Mouse (Mus musculus): ENCODE results near the gene Tnrc18. TPM values are rescaled to one million over a fixed set of nuclear protein-coding genes. Genes with fewer than 3 reads are reported as not detected.

Gene Tnrc18
- polyA plus RNA-seq, 1 experiment from 2014 or later = 18.6 TPM

GRCm38 (mm10) chr5:142814711-142815420, 2.6 kb downstream of the Tnrc18 start:
- H3K4me2 ChIP-seq = peak overlapping the region; percentile 92
- H3K4me3 ChIP-seq = peak overlapping the region; percentile 94
- H3K27ac ChIP-seq (replicated peaks) = peak overlapping the region; percentile 100
- H3K27me3 ChIP-seq (replicated peaks) = no peaks in the 10 kb centered on the region
- H3K9me3 ChIP-seq = no peaks in the 10 kb centered on the region
- no peak for ATAC-seq (ENCODE audit: extremely low read depth, insufficient number of reproducible peaks, low FRiP score, low TSS enrichment)
- peaks cover 14% of the 10 kb centered on the region; the same call in 1 of the 2 replicates for H3K36me3 ChIP-seq
- peak overlapping the region; percentile 100 for H3K9ac ChIP-seq
- H3K4me1 ChIP-seq = peaks cover 40% of the 10 kb centered on the region
- WGBS = 1% methylated on average over 62 of the region's 62 CpGs

GRCm38 (mm10) chr5:142814161-142814651, 3.3 kb downstream of the Tnrc18 start:
- H3K4me3 ChIP-seq = peak overlapping the region; percentile 94
- under 1% methylated on average over 22 of the region's 22 CpGs for WGBS
- peak overlapping the region; percentile 100 for H3K27ac ChIP-seq (replicated peaks)
- no peak for ATAC-seq (ENCODE audit: extremely low read depth, insufficient number of reproducible peaks, low FRiP score, low TSS enrichment)
- no peaks in the 10 kb centered on the region for H3K27me3 ChIP-seq (replicated peaks)
- peaks cover 21% of the 10 kb centered on the region for H3K36me3 ChIP-seq
- no peaks in the 10 kb centered on the region for H3K9me3 ChIP-seq
- peak overlapping the region; percentile 92 for H3K4me2 ChIP-seq
- H3K4me1 ChIP-seq = peaks cover 46% of the 10 kb centered on the region
- H3K9ac ChIP-seq = peak overlapping the region; percentile 100

- WGBS = 1% methylated on average over 23 of the region's 23 CpGs
- H3K9me3 ChIP-seq = no peaks in the 10 kb centered on the region
- no peaks in the 10 kb centered on the region for H3K27me3 ChIP-seq (replicated peaks)
- H3K36me3 ChIP-seq = peaks cover 25% of the 10 kb centered on the region
- peak overlapping the region; percentile 100 for H3K9ac ChIP-seq
- no peak for ATAC-seq (ENCODE audit: extremely low read depth, insufficient number of reproducible peaks, low FRiP score, low TSS enrichment)
- H3K4me2 ChIP-seq = peak overlapping the region; percentile 92
- peak overlapping the region; percentile 100 for H3K27ac ChIP-seq (replicated peaks)
- H3K4me3 ChIP-seq = peak overlapping the region; percentile 94
- H3K4me1 ChIP-seq = peaks cover 49% of the 10 kb centered on the region
Measured at GRCm38 (mm10) chr5:142813722-142814111, 3.7 kb downstream of the Tnrc18 start.

- Histone ChIP-seq H3K4me1 (peaks cover 49% of the 10 kb centered on the region), H3K36me3 (peaks cover 29% of the 10 kb centered on the region), H3K4me3 (peak overlapping the region; percentile 94), H3K9me3 (no peaks in the 10 kb centered on the region), H3K4me2 (peak overlapping the region; percentile 92), H3K9ac (peak overlapping the region; percentile 100), H3K27me3 (replicated peaks) (no peaks in the 10 kb centered on the region), H3K27ac (replicated peaks) (peak overlapping the region; percentile 100)
- 6% methylated on average over 18 of the region's 18 CpGs for WGBS
- ATAC-seq (ENCODE audit: extremely low read depth, insufficient number of reproducible peaks, low FRiP score, low TSS enrichment) = no peak
Measured at GRCm38 (mm10) chr5:142812976-142813721, 4.3 kb downstream of the Tnrc18 start.

- WGBS = 15% methylated on average over 8 of the region's 8 CpGs
- no peak for ATAC-seq (ENCODE audit: extremely low read depth, insufficient number of reproducible peaks, low FRiP score, low TSS enrichment)
Measured at GRCm38 (mm10) chr5:142812621-142812975, 4.9 kb downstream of the Tnrc18 start.

GRCm38 (mm10) chr5:142811870-142812443, 5.5 kb downstream of the Tnrc18 start:
- peak overlapping the region; percentile 92 for H3K4me2 ChIP-seq
- 42% methylated on average over 8 of the region's 8 CpGs for WGBS
- H3K36me3 ChIP-seq = peaks cover 40% of the 10 kb centered on the region
- no peaks in the 10 kb centered on the region for H3K27me3 ChIP-seq (replicated peaks)
- peak overlapping the region; percentile 100 for H3K9ac ChIP-seq
- ATAC-seq (ENCODE audit: extremely low read depth, insufficient number of reproducible peaks, low FRiP score, low TSS enrichment) = no peak
- H3K9me3 ChIP-seq = no peaks in the 10 kb centered on the region
- peak overlapping the region; percentile 94; the same call in 1 of the 2 replicates for H3K4me3 ChIP-seq
- no peak overlapping the region for H3K27ac ChIP-seq (replicated peaks)
- peaks cover 54% of the 10 kb centered on the region for H3K4me1 ChIP-seq

More at GRCm38 (mm10) chr5:142812621-142812975, 4.9 kb downstream of the Tnrc18 start:
- H3K9ac ChIP-seq = peak overlapping the region; percentile 100
- no peaks in the 10 kb centered on the region for H3K9me3 ChIP-seq
- H3K36me3 ChIP-seq = peaks cover 34% of the 10 kb centered on the region
- peak overlapping the region; percentile 94 for H3K4me3 ChIP-seq
- H3K27me3 ChIP-seq (replicated peaks) = no peaks in the 10 kb centered on the region
- H3K27ac ChIP-seq (replicated peaks) = peak overlapping the region; percentile 100
- peak overlapping the region; percentile 92 for H3K4me2 ChIP-seq
- H3K4me1 ChIP-seq = peaks cover 54% of the 10 kb centered on the region

GRCm38 (mm10) chr5:142810710-142811599, 6.5 kb downstream of the Tnrc18 start:
- peak overlapping the region; percentile 100 for H3K9ac ChIP-seq

GRCm38 (mm10) chr5:142807661-142808060, 9.8 kb downstream of the Tnrc18 start:
- no peak overlapping the region for H3K4me2 ChIP-seq
- ATAC-seq (ENCODE audit: extremely low read depth, insufficient number of reproducible peaks, low FRiP score, low TSS enrichment) = no peak
- peaks cover 69% of the 10 kb centered on the region for H3K4me1 ChIP-seq
- H3K9me3 ChIP-seq = no peaks in the 10 kb centered on the region
- H3K36me3 ChIP-seq = peaks cover 58% of the 10 kb centered on the region
- WGBS = 59% methylated on average over 7 of the region's 7 CpGs
- H3K4me3 ChIP-seq = no peak overlapping the region
- H3K27me3 ChIP-seq (replicated peaks) = no peaks in the 10 kb centered on the region
- H3K27ac ChIP-seq (replicated peaks) = no peak overlapping the region
- no peak overlapping the region for H3K9ac ChIP-seq

More at GRCm38 (mm10) chr5:142810710-142811599, 6.5 kb downstream of the Tnrc18 start:
- Histone ChIP-seq H3K27me3 (replicated peaks) (no peaks in the 10 kb centered on the region), H3K27ac (replicated peaks) (peak overlapping the region; percentile 66), H3K4me3 (peak overlapping the region; percentile 13), H3K36me3 (peaks cover 48% of the 10 kb centered on the region), H3K4me2 (peak overlapping the region; percentile 92), H3K9me3 (no peaks in the 10 kb centered on the region), H3K4me1 (peaks cover 54% of the 10 kb centered on the region)
- 32% methylated on average over 20 of the region's 20 CpGs for WGBS
- no peak for ATAC-seq (ENCODE audit: extremely low read depth, insufficient number of reproducible peaks, low FRiP score, low TSS enrichment)

- H3K4me1 ChIP-seq = peaks cover 70% of the 10 kb centered on the region
- H3K27me3 ChIP-seq (replicated peaks) = no peaks in the 10 kb centered on the region
- no peak for ATAC-seq (ENCODE audit: extremely low read depth, insufficient number of reproducible peaks, low FRiP score, low TSS enrichment)
- H3K4me3 ChIP-seq = no peak overlapping the region
- H3K9ac ChIP-seq = no peak overlapping the region
- peaks cover 42% of the 10 kb centered on the region for H3K36me3 ChIP-seq
- H3K4me2 ChIP-seq = no peak overlapping the region
- 96% methylated on average over 1 of the region's 1 CpGs for WGBS
- H3K27ac ChIP-seq (replicated peaks) = peak overlapping the region; percentile 67; the same call in 1 of the 2 replicates
- no peaks in the 10 kb centered on the region for H3K9me3 ChIP-seq
Measured at GRCm38 (mm10) chr5:142803746-142804145, 13.7 kb downstream of the Tnrc18 start.

GRCm38 (mm10) chr5:142802884-142803283, 14.6 kb downstream of the Tnrc18 start:
- Histone ChIP-seq H3K27me3 (replicated peaks) (no peaks in the 10 kb centered on the region), H3K9me3 (no peaks in the 10 kb centered on the region), H3K4me1 (peaks cover 76% of the 10 kb centered on the region), H3K4me3 (no peak overlapping the region), H3K9ac (peak overlapping the region; percentile 66), H3K27ac (replicated peaks) (peak overlapping the region; percentile 87), H3K4me2 (no peak overlapping the region), H3K36me3 (peaks cover 35% of the 10 kb centered on the region)
- ATAC-seq (ENCODE audit: extremely low read depth, insufficient number of reproducible peaks, low FRiP score, low TSS enrichment) = no peak
- 74% methylated on average over 4 of the region's 4 CpGs for WGBS
